Mouse (Mus musculus): ENCODE data around the gene Lin28b. TPM values are rescaled to one million over a fixed set of nuclear protein-coding genes. Genes with fewer than 3 reads are reported as not detected.
A peak's percentile ranks its signal among the peaks of the same experiment; 100 is the strongest.
"Not testable (repeated sequence)": the region's sequence is repeated elsewhere in the genome, so short reads cannot be mapped to it uniquely, and the experiment has no call there.

The Lin28b gene
- polyA plus RNA-seq, 1 experiment from 2014 or later = 10.3 TPM

DNA sequence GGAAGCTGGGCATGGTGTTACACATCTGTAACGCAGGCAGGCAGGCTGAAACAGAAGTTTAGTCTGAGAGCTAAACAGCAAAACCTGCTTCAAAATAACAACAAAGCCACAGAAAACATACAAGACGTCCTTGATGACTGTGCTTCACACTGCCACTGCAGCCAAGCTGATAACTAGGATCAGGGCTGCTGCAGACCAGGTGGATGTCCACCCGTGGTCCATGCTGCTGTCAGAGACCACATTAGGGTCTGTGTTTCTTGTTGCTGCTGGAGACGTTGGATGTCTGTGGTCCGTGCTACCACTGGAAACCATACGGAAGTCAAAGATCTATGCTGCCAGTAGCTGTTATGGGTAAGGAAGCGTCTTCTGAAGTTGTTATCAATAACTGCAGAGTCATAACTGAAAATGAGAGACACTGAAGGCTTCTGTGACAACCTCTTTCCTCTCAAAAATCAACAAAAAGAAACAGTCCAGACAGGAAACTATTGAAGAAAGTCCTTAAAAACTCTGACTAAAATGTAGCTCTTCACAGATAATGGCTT, 86.4 kb downstream of the Lin28b start:
- ATAC-seq = no peak
- WGBS = 88% methylated on average over 7 of the region's 7 CpGs

DNA sequence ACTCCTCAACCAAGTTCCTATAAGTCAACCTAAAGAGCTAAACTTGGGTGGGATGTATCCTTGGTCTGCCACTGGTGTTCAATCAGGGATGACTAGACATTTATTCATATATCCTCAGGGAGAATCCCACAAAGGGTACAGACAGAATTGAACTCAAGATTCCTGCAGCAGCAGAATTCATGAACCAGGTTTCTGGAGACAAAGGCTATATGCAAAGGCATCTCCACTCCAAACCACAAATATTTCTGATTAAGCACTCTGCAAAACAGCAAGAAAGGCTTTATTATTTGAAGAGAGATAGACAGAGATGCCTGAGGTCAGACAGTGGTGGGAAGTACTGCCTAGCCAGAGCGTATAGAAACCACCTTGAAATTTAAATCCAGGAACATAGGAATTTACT, 88.0 kb downstream of the Lin28b start:
- WGBS = 74% methylated on average over 1 of the region's 1 CpGs
- Histone ChIP-seq H3K27ac (no peak overlapping the region), H3K27me3 (no peaks in the 10 kb centered on the region), H3K9me3 (no peaks in the 10 kb centered on the region), H3K9ac (replicated peaks) (no peak overlapping the region), H3K4me2 (replicated peaks) (no peak overlapping the region), H3K4me1 (replicated peaks) (no peaks in the 10 kb centered on the region), H3K36me3 (no peaks in the 10 kb centered on the region), H3K4me3 (replicated peaks) (no peak overlapping the region)
- no peak for ATAC-seq

More for the DNA sequence above, 86.4 kb downstream of the Lin28b start:
- no peak overlapping the region for H3K9ac ChIP-seq (replicated peaks)
- H3K4me3 ChIP-seq (replicated peaks) = no peak overlapping the region
- no peaks in the 10 kb centered on the region for H3K9me3 ChIP-seq
- no peaks in the 10 kb centered on the region for H3K27me3 ChIP-seq
- no peak overlapping the region for H3K27ac ChIP-seq
- no peaks in the 10 kb centered on the region for H3K36me3 ChIP-seq
- no peaks in the 10 kb centered on the region for H3K4me1 ChIP-seq (replicated peaks)
- no peak overlapping the region for H3K4me2 ChIP-seq (replicated peaks)

DNA sequence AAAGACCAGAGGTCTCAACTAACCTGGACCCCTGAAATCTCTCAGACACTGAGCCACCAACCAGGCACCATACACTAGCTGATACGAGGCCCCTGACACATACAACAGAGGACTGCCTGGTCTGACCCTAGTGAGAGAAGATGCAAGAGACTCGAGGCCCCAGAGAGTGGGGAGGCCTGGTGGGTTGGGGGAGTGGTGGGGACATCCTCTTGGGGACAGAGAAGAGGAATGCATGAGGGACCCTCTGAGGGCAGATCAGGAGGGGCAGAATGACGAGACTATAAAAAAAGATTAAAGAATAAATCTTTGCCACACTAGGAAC, 103.6 kb downstream of the Lin28b start:
- Histone ChIP-seq H3K9ac (replicated peaks) (no peak overlapping the region), H3K4me3 (replicated peaks) (no peak overlapping the region), H3K27me3 (no peaks in the 10 kb centered on the region), H3K27ac (no peak overlapping the region), H3K4me1 (replicated peaks) (no peaks in the 10 kb centered on the region), H3K9me3 (no peaks in the 10 kb centered on the region), H3K4me2 (replicated peaks) (no peak overlapping the region), H3K36me3 (0 out of 2 replicates have a peak, but pooled peaks cover 4% of the 10 kb centered on the region)
- peak; percentile 50 for ATAC-seq
- WGBS = 58% methylated on average over 3 of the region's 3 CpGs

DNA sequence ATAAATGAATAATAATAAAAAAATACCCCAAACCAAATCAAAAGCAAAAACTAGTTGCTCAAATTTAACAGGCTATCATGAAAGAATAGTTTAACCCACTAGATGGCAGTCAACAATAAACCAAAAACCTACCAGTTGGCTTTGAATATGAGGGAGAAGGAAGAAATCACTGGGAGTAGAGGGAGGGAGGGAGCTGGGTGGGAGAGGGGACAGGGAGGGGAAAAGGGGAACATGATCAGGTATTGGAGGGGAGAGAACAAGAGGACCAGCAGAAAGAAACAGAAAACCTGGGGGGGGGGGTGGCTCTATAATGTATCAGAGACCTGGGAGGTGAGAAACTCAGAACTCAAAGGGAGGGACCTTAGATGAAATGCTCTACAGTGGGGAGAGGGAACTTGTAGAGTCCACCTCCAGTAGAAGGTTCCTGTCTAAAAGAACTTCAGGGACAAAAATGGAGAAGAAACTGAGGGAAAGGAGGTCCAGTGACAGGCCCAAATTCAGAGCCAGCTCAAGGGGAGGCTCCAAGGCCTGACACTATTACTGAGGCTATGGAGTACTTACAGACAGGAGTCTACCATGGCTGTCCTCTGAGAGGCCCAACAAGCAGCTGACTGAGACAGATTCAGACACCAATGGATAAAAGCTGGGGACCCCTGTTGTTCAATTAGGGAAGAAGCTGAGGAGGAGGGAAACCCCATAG, 104.1 kb downstream of the Lin28b start:
- no peaks in the 10 kb centered on the region for H3K4me1 ChIP-seq (replicated peaks)
- H3K9ac ChIP-seq (replicated peaks) = no peak overlapping the region
- ATAC-seq = peak; percentile 68
- no peaks in the 10 kb centered on the region for H3K9me3 ChIP-seq
- H3K4me2 ChIP-seq (replicated peaks) = no peak overlapping the region
- H3K4me3 ChIP-seq (replicated peaks) = no peak overlapping the region
- 0 out of 2 replicates have a peak, but pooled peaks cover 4% of the 10 kb centered on the region for H3K36me3 ChIP-seq
- H3K27me3 ChIP-seq = no peaks in the 10 kb centered on the region
- H3K27ac ChIP-seq = no peak overlapping the region

DNA sequence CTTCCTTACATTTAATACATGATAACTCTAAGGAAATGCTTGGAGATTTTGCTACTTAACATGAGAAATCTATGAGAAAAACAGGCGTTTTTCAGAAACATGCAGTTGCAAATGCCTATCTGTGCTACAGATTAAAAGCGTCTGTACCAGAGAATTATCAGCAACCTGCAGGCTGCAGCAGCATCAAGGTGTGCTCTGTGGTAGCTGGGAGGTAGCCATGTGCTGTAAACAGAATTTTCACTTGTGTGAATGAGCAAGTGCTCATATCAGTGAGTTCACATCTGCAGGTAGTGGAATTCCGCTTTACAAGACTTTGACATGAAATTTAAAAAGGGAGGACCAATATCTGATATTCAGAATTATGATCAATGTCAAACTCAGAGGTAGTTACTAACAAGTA, 107.9 kb downstream of the Lin28b start:
- Histone ChIP-seq H3K36me3 (peaks cover 8% of the 10 kb centered on the region; the same call in 1 of the 2 replicates), H3K27me3 (no peaks in the 10 kb centered on the region), H3K4me1 (replicated peaks) (no peaks in the 10 kb centered on the region), H3K9ac (replicated peaks) (no peak overlapping the region), H3K9me3 (no peaks in the 10 kb centered on the region), H3K4me3 (replicated peaks) (no peak overlapping the region), H3K4me2 (replicated peaks) (no peak overlapping the region), H3K27ac (no peak overlapping the region)
- no peak for ATAC-seq
- 86% methylated on average over 3 of the region's 3 CpGs for WGBS

DNA sequence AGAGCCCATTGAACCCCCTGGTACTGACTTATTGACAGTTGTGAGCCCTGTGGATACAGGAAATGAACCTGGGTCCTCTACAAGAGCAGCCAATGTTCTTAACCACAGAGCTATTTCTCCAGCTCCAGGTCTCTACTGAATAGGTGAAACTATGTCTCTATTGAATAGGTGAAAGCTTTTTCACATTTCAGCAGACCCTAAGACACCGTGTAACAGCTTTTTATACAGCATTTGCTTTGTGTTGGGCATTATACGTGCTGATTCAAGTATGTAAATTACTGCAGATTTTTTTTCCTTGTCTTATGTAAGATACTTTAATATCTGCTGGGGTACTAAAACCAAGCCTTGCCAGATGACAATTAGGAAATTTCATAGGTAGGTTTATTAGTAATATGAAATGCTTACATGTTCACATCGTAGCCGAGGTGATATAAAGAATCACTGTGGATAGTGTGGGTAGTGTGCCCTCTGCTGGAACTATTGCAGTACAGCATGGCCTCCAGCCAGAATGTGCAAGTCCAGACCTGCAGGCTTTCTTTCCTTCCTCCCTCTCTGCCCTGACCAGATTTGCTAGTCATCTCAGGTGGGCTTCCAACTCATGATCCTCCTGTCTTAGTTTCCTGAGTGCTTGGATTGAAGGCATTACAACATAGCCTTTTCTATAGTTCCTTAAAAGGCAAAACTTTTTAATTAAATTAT, 113.1 kb downstream of the Lin28b start:
- WGBS = 51% methylated on average over 4 of the region's 4 CpGs
- peak; percentile 83 for ATAC-seq
- H3K36me3 ChIP-seq = peaks cover 3% of the 10 kb centered on the region; the same call in 1 of the 2 replicates
- no peak overlapping the region for H3K4me2 ChIP-seq (replicated peaks)
- H3K4me1 ChIP-seq (replicated peaks) = no peaks in the 10 kb centered on the region
- no peak overlapping the region for H3K27ac ChIP-seq
- H3K27me3 ChIP-seq = no peaks in the 10 kb centered on the region
- no peak overlapping the region for H3K4me3 ChIP-seq (replicated peaks)
- H3K9ac ChIP-seq (replicated peaks) = no peak overlapping the region
- no peaks in the 10 kb centered on the region for H3K9me3 ChIP-seq

DNA sequence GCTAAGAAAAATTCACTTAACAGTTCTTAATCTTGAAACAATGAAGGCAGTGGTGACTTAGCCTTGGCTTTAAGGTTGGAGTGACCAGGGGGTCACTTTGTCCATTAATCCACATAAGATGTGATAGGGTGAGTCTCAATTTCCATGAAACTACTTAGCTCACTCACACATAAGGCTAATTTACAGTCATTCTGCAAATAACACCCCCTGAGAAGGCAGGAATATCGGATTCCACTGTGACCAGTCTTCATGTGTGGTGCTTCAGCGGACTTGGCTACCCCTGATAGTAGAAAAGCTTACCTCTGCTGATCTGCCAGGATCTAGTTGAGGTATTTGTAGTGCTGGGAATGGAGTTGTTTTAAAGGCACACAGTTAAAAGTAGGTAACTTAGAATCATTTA, 115.7 kb downstream of the Lin28b start:
- 84% methylated on average over 2 of the region's 2 CpGs for WGBS
- H3K4me1 ChIP-seq (replicated peaks) = no peaks in the 10 kb centered on the region
- H3K27ac ChIP-seq = no peak overlapping the region
- H3K27me3 ChIP-seq = no peaks in the 10 kb centered on the region
- H3K36me3 ChIP-seq = no peaks in the 10 kb centered on the region
- H3K9me3 ChIP-seq = no peaks in the 10 kb centered on the region
- H3K4me3 ChIP-seq (replicated peaks) = no peak overlapping the region
- H3K9ac ChIP-seq (replicated peaks) = no peak overlapping the region
- no peak for ATAC-seq
- H3K4me2 ChIP-seq (replicated peaks) = no peak overlapping the region

DNA sequence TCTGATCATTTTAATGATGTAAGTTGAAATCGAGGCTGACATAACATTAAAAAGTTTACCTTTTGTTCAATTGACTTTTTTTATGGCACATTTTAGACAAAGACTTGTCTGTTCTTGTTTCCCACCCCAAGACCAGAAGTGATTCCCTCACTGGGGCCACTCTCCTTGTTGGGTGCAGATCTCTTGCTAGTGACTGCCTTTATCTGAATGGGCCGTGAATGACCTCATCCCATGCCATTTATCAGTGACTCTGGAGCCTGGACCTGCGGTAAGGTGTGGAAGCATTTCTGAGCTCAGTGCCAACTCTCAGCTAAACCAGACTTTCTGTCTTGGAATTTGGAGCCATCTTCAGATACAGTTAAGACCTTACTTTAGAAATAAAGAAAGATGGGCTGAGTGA, 116.6 kb downstream of the Lin28b start:
- Histone ChIP-seq H3K9me3 (no peaks in the 10 kb centered on the region), H3K27ac (no peak overlapping the region), H3K27me3 (no peaks in the 10 kb centered on the region), H3K9ac (replicated peaks) (no peak overlapping the region), H3K4me3 (replicated peaks) (no peak overlapping the region), H3K4me1 (replicated peaks) (no peaks in the 10 kb centered on the region), H3K4me2 (replicated peaks) (no peak overlapping the region), H3K36me3 (no peaks in the 10 kb centered on the region)
- no peak for ATAC-seq
- WGBS = 87% methylated on average over 3 of the region's 3 CpGs

DNA sequence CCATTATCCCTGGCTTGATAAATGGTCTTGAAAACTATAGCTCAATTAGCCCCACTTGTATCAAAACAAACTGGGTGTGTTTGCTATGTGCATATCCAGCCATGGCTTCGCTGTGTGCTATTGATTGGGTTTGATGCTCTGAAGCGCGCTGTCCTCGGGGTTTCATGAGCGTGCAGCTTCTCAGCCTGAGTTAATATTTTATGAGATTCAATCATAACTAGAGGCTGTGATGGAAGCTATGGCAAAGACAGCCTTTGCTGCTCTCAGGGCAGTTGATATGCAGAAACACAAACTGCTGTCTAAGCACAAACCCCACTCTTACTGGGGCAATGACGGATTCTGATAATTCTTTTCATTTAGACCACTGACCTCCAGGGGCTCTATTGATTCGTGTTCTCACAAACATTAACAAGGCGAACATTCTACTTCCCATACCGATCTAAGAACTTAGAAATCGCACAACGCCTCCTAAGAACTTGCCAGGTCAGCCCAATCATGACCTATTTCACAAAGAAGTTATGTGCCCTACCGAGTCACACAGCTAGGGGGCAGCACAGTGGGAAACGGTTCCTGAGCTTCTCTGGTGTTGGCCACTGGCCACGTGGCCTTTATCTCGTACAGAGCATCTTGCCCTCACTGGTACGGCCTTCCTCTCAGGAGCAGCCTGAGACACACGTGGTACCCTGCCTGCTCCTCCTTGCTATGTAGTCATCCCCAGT, 119.0 kb downstream of the Lin28b start:
- peak; percentile 69 for ATAC-seq
- H3K27ac ChIP-seq = no peak overlapping the region; the same call in 1 of the 2 replicates
- no peak overlapping the region for H3K9ac ChIP-seq (replicated peaks)

DNA sequence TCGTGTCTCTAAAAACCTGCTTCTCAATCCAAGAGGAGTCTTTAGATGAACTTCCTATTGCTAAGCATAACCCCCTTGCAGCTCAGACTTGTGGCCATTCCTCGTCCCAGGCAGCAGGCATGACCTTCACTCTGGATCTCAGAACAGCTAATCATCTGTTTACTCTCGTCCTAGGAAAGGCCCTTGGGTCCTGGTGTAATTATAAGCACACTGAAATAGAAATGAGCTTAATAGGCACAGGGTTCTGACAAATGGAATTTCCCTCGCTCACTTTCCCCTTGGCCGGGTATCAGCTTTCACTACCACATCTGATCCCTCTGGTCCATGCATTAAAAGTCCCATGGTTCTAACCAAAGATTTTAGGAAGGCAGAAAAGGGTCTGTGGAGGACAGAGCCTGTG, 122.8 kb downstream of the Lin28b start:
- no peak overlapping the region for H3K9ac ChIP-seq (replicated peaks)
- H3K9me3 ChIP-seq = no peaks in the 10 kb centered on the region
- 57% methylated on average over 5 of the region's 5 CpGs for WGBS
- no peaks in the 10 kb centered on the region for H3K27me3 ChIP-seq
- no peak for ATAC-seq
- no peak overlapping the region for H3K4me2 ChIP-seq (replicated peaks)
- H3K4me3 ChIP-seq (replicated peaks) = no peak overlapping the region
- no peaks in the 10 kb centered on the region for H3K4me1 ChIP-seq (replicated peaks)
- H3K27ac ChIP-seq = no peak overlapping the region
- no peaks in the 10 kb centered on the region for H3K36me3 ChIP-seq

More for the DNA sequence above, 119.0 kb downstream of the Lin28b start:
- Histone ChIP-seq H3K9me3 (no peaks in the 10 kb centered on the region), H3K4me1 (replicated peaks) (no peaks in the 10 kb centered on the region), H3K4me2 (replicated peaks) (no peak overlapping the region), H3K27me3 (no peaks in the 10 kb centered on the region), H3K4me3 (replicated peaks) (no peak overlapping the region), H3K36me3 (no peaks in the 10 kb centered on the region)
- 83% methylated on average over 17 of the region's 17 CpGs for WGBS

DNA sequence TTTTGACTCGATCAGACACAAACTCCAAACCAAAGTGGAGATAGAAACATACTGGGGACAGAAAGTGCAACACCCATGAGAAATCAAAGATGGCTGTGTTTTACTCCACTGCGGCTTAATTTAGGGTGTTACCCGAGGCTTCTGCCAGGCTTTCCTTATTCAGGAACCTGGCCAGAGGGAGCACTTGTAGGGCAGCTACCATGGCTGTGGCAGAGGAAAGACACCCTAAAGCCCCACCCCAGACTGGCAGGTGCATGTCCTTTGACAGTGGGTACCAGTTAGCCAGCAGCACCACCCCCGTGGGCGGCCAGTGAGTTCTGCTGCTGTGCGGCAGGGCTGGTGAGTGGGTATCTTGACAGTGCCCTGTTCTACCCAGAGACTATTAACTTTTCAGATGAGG, 130.1 kb downstream of the Lin28b start:
- no peak overlapping the region for H3K4me2 ChIP-seq (replicated peaks)
- no peak overlapping the region for H3K27ac ChIP-seq
- 96% methylated on average over 6 of the region's 6 CpGs for WGBS
- H3K36me3 ChIP-seq = no peaks in the 10 kb centered on the region
- no peak for ATAC-seq
- no peak overlapping the region for H3K4me3 ChIP-seq (replicated peaks)
- H3K4me1 ChIP-seq (replicated peaks) = no peaks in the 10 kb centered on the region
- no peaks in the 10 kb centered on the region for H3K9me3 ChIP-seq
- H3K9ac ChIP-seq (replicated peaks) = no peak overlapping the region
- no peaks in the 10 kb centered on the region for H3K27me3 ChIP-seq

DNA sequence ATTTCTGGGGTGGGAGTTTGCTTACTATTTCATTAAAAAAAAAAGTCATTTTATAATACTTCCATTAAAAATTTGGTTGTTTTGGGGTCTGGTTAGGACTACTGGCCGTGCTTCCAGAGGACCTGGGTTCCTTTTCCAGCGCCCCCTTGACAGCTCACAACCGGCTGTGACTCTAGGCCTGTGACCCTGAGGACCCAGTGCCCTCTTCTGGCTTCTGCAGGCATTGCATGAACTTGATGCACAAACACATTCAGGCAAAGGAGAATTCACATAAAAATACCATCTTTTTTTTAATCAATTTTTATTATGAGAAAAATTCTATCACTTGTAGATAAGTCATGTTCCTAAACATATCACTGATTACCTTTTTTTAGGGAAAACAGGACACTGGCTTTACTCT, 138.1 kb downstream of the Lin28b start:
- not testable (repeated sequence) for H3K9me3 ChIP-seq; H3K36me3 ChIP-seq; H3K4me3 ChIP-seq (replicated peaks); H3K27me3 ChIP-seq; H3K27ac ChIP-seq; H3K4me1 ChIP-seq (replicated peaks); H3K4me2 ChIP-seq (replicated peaks); ATAC-seq; H3K9ac ChIP-seq (replicated peaks)
- WGBS = 91% methylated on average over 3 of the region's 3 CpGs

All from midbrain, embryonic 13.5 days (tissue).